Mouse (Mus musculus): ENCODE results near the gene Ddb1.

- no peak for TF ChIP-seq CTCF (IDR thresholded peaks at IDR 0.05; ENCODE audit: borderline replicate concordance, insufficient read depth, low read length)
- no peak for TF ChIP-seq POLR2A (IDR thresholded peaks at IDR 0.05; ENCODE audit: low read depth, low read length)
Measured at GRCm38 (mm10) chr19:10673275-10673674, 68.1 kb downstream of the Ddb1 start.
